Mouse (Mus musculus): ENCODE results near the gene Sfxn3. TPM values are rescaled to one million over a fixed set of nuclear protein-coding genes. Genes with fewer than 3 reads are reported as not detected.

Gene Sfxn3
- polyA plus RNA-seq, 1 experiment = 93.1 TPM

- TF ChIP-seq POLR2A (IDR thresholded peaks at IDR 0.05; ENCODE audit: borderline replicate concordance, extremely low read depth, insufficient read depth, insufficient read length, poor library complexity, severe bottlenecking) = no peak
- no peak for TF ChIP-seq CTCF (IDR thresholded peaks at IDR 0.05; ENCODE audit: borderline replicate concordance, extremely low read depth, insufficient read depth, insufficient read length)
- no peak for DNase-seq (ENCODE audit: low read depth)
These were observed 27.0 kb upstream of the Sfxn3 start for GRCm38 (mm10) chr19:45020348-45020747.

- TF ChIP-seq POLR2A (IDR thresholded peaks at IDR 0.05; ENCODE audit: borderline replicate concordance, extremely low read depth, insufficient read depth, insufficient read length, poor library complexity, severe bottlenecking) = no peak
- TF ChIP-seq CTCF (IDR thresholded peaks at IDR 0.05; ENCODE audit: borderline replicate concordance, extremely low read depth, insufficient read depth, insufficient read length) = no peak
- DNase-seq (ENCODE audit: low read depth) = no peak
These were observed 25.9 kb upstream of the Sfxn3 start for GRCm38 (mm10) chr19:45021362-45021761.

- TF ChIP-seq CTCF (IDR thresholded peaks at IDR 0.05; ENCODE audit: borderline replicate concordance, extremely low read depth, insufficient read depth, insufficient read length) (no peak), POLR2A (IDR thresholded peaks at IDR 0.05; ENCODE audit: borderline replicate concordance, extremely low read depth, insufficient read depth, insufficient read length, poor library complexity, severe bottlenecking) (no peak)
- no peak for DNase-seq (ENCODE audit: low read depth)
These were observed 23.3 kb upstream of the Sfxn3 start for GRCm38 (mm10) chr19:45023993-45024392.

- TF ChIP-seq CTCF (IDR thresholded peaks at IDR 0.05; ENCODE audit: borderline replicate concordance, extremely low read depth, insufficient read depth, insufficient read length) = no peak
- no peak for TF ChIP-seq POLR2A (IDR thresholded peaks at IDR 0.05; ENCODE audit: borderline replicate concordance, extremely low read depth, insufficient read depth, insufficient read length, poor library complexity, severe bottlenecking)
- DNase-seq (ENCODE audit: low read depth) = no peak
These were observed 22.5 kb upstream of the Sfxn3 start for GRCm38 (mm10) chr19:45024775-45025174.

GRCm38 (mm10) chr19:45025937-45026568, 21.2 kb upstream of the Sfxn3 start:
- DNase-seq (ENCODE audit: low read depth) = no peak
- TF ChIP-seq CTCF (IDR thresholded peaks at IDR 0.05; ENCODE audit: borderline replicate concordance, extremely low read depth, insufficient read depth, insufficient read length) = no peak
- TF ChIP-seq POLR2A (IDR thresholded peaks at IDR 0.05; ENCODE audit: borderline replicate concordance, extremely low read depth, insufficient read depth, insufficient read length, poor library complexity, severe bottlenecking) = no peak

- TF ChIP-seq CTCF (IDR thresholded peaks at IDR 0.05; ENCODE audit: borderline replicate concordance, extremely low read depth, insufficient read depth, insufficient read length) (no peak), POLR2A (IDR thresholded peaks at IDR 0.05; ENCODE audit: borderline replicate concordance, extremely low read depth, insufficient read depth, insufficient read length, poor library complexity, severe bottlenecking) (no peak)
- DNase-seq (ENCODE audit: low read depth) = no peak
These were observed 20.2 kb upstream of the Sfxn3 start for GRCm38 (mm10) chr19:45026958-45027670.

- no peak for DNase-seq (ENCODE audit: low read depth)
- no peak for TF ChIP-seq POLR2A (IDR thresholded peaks at IDR 0.05; ENCODE audit: borderline replicate concordance, extremely low read depth, insufficient read depth, insufficient read length, poor library complexity, severe bottlenecking)
- TF ChIP-seq CTCF (IDR thresholded peaks at IDR 0.05; ENCODE audit: borderline replicate concordance, extremely low read depth, insufficient read depth, insufficient read length) = no peak
These were observed 19.5 kb upstream of the Sfxn3 start for GRCm38 (mm10) chr19:45027848-45028247.

- TF ChIP-seq POLR2A (IDR thresholded peaks at IDR 0.05; ENCODE audit: borderline replicate concordance, extremely low read depth, insufficient read depth, insufficient read length, poor library complexity, severe bottlenecking) (no peak), CTCF (IDR thresholded peaks at IDR 0.05; ENCODE audit: borderline replicate concordance, extremely low read depth, insufficient read depth, insufficient read length) (no peak)
- DNase-seq (ENCODE audit: low read depth) = no peak
These were observed 18.6 kb upstream of the Sfxn3 start for GRCm38 (mm10) chr19:45028746-45029145.

- TF ChIP-seq CTCF (IDR thresholded peaks at IDR 0.05; ENCODE audit: borderline replicate concordance, extremely low read depth, insufficient read depth, insufficient read length) (no peak), POLR2A (IDR thresholded peaks at IDR 0.05; ENCODE audit: borderline replicate concordance, extremely low read depth, insufficient read depth, insufficient read length, poor library complexity, severe bottlenecking) (no peak)
- DNase-seq (ENCODE audit: low read depth) = no peak
These were observed 17.7 kb upstream of the Sfxn3 start for GRCm38 (mm10) chr19:45029571-45029970.

- TF ChIP-seq CTCF (IDR thresholded peaks at IDR 0.05; ENCODE audit: borderline replicate concordance, extremely low read depth, insufficient read depth, insufficient read length) = peak; percentile 80
- TF ChIP-seq POLR2A (IDR thresholded peaks at IDR 0.05; ENCODE audit: borderline replicate concordance, extremely low read depth, insufficient read depth, insufficient read length, poor library complexity, severe bottlenecking) = no peak
- DNase-seq (ENCODE audit: low read depth) = no peak
These were observed 17.2 kb upstream of the Sfxn3 start for GRCm38 (mm10) chr19:45030111-45030510.

GRCm38 (mm10) chr19:45030746-45031693, 16.3 kb upstream of the Sfxn3 start:
- peak; percentile 90 for DNase-seq (ENCODE audit: low read depth)
- TF ChIP-seq CTCF (IDR thresholded peaks at IDR 0.05; ENCODE audit: borderline replicate concordance, extremely low read depth, insufficient read depth, insufficient read length) = peak; percentile 88
- no peak for TF ChIP-seq POLR2A (IDR thresholded peaks at IDR 0.05; ENCODE audit: borderline replicate concordance, extremely low read depth, insufficient read depth, insufficient read length, poor library complexity, severe bottlenecking)

Data from brain, embryonic 14.5 days (tissue).